Mouse (Mus musculus): Measurements from ENCODE around the gene 2010111I01Rik. TPM values are rescaled to one million over a fixed set of nuclear protein-coding genes. Genes with fewer than 3 reads are reported as not detected.

2010111I01Rik gene
- total and polyA plus RNA-seq, 3 experiments = 26.3 to 32.7 TPM; not detected in 1

DNA sequence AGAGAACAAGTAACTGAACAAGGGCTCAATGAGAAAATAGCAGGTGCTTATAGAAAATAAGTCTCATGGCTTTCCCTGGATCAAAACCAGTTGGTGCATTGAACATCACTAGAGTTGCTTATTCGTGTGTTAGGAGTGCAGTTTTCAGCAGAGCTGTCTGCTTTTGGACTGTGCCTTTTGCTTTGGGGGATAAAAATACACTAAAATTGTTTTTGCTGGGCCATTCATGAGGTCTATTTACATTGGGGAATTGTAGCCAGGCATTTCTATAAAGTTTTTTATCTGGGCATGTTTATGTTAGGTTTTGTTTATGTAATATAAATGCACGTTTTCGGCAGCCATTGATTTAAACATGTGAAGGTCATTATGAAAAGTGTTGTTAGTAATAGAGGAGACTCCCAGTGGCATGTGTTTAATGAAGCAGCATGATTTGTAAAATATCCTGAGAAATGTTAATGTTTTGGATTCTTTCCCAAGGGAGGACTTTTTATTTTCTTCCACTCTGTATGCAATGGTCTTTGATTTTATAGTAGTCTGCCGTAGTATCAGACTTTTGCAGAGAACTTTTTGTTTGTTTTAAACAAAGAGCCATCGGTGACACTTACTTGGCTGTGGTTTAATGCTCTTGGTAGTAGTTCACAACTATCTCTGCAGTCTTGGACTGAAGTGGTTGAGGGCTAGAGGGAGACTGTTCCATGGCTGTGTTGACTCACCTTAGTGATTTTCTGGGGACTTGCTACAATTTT is 146.8 kb downstream of the 2010111I01Rik start:
- Histone ChIP-seq H3K4me3 (ENCODE audit: control insufficient read depth in 1 of 2, insufficient read depth in 1 of 2, low read depth in 2 of 2, low read length in 2 of 2) (no peak overlapping the region), H3K9ac (ENCODE audit: control insufficient read depth, low read depth, low read length, poor library complexity, severe bottlenecking) (no peak overlapping the region), H3K4me1 (ENCODE audit: control insufficient read depth in 1 of 2, insufficient read depth in 2 of 2, low read length in 2 of 2) (peaks cover 11 to 19% of the 10 kb centered on the region in 2 experiments; a peak in 3 of 4 replicates), H3K9me3 (replicated peaks; ENCODE audit: insufficient read depth, low read length) (no peaks in the 10 kb centered on the region), H3K79me2 (ENCODE audit: control insufficient read depth, insufficient read depth, low read length, poor library complexity) (no peaks in the 10 kb centered on the region), H3K27me3 (ENCODE audit: control insufficient read depth in 1 of 2, insufficient read depth in 2 of 2, low read length in 2 of 2) (no peaks in the 10 kb centered on the region), H3K27ac (ENCODE audit: control insufficient read depth, low read depth, low read length) (no peak overlapping the region), H3K36me3 (ENCODE audit: control insufficient read depth in 1 of 2, insufficient read depth in 2 of 2, low read length in 2 of 2) (peaks cover 0 to 21% of the 10 kb centered on the region in 2 experiments; a peak in 2 of 4 replicates)
- no peak for DNase-seq (ENCODE audit: low read depth, low spot score)
- TF ChIP-seq MAFK (IDR thresholded peaks at IDR 0.05; ENCODE audit: borderline replicate concordance, low read depth, low read length) (no peak), MYC (IDR thresholded peaks at IDR 0.05; ENCODE audit: low read depth, low read length) (no peak), GABPA (IDR thresholded peaks at IDR 0.05; ENCODE audit: low read depth, low read length) (no peak), MAX (IDR thresholded peaks at IDR 0.05; ENCODE audit: low read length) (no peak), BHLHE40 (IDR thresholded peaks at IDR 0.05; ENCODE audit: borderline replicate concordance, low read depth, low read length) (no peak), UBTF (IDR thresholded peaks at IDR 0.05; ENCODE audit: borderline replicate concordance, insufficient read depth, low read depth, low read length) (no peak), ETS1 (IDR thresholded peaks at IDR 0.05; ENCODE audit: low read depth, low read length) (no peak), JUND (IDR thresholded peaks at IDR 0.05; ENCODE audit: low read depth, low read length) (no peak), CHD2 (IDR thresholded peaks at IDR 0.05; ENCODE audit: low read length) (no peak), EP300 (IDR thresholded peaks at IDR 0.05; ENCODE audit: low read depth in 1 of 2, low read length in 2 of 2) (no peak)

- TF ChIP-seq BHLHE40 (IDR thresholded peaks at IDR 0.05; ENCODE audit: borderline replicate concordance, low read depth, low read length) (peak; percentile 43; the same call in 1 of the 2 replicates), TAL1 (IDR thresholded peaks at IDR 0.05; ENCODE audit: low read length) (no peak)
- Histone ChIP-seq H3K36me3 (ENCODE audit: control insufficient read depth in 1 of 2, insufficient read depth in 2 of 2, low read length in 2 of 2) (peaks cover 0 to 22% of the 10 kb centered on the region in 2 experiments; a peak in 2 of 4 replicates), H3K4me3 (ENCODE audit: control insufficient read depth in 1 of 2, insufficient read depth in 1 of 2, low read depth in 2 of 2, low read length in 2 of 2) (no peak overlapping the region), H3K79me2 (ENCODE audit: control insufficient read depth, insufficient read depth, low read length, poor library complexity) (no peaks in the 10 kb centered on the region), H3K27ac (ENCODE audit: control insufficient read depth, low read depth, low read length) (no peak overlapping the region), H3K9ac (ENCODE audit: control insufficient read depth, low read depth, low read length, poor library complexity, severe bottlenecking) (no peak overlapping the region), H3K9me3 (replicated peaks; ENCODE audit: insufficient read depth, low read length) (no peaks in the 10 kb centered on the region), H3K4me1 (ENCODE audit: control insufficient read depth in 1 of 2, insufficient read depth in 2 of 2, low read length in 2 of 2) (peaks cover 11 to 22% of the 10 kb centered on the region in 2 experiments; a peak in 3 of 4 replicates), H3K27me3 (ENCODE audit: control insufficient read depth in 1 of 2, insufficient read depth in 2 of 2, low read length in 2 of 2) (no peaks in the 10 kb centered on the region)
- peak; percentile 36 for DNase-seq (ENCODE audit: low read depth, low spot score)
Measured at GRCm38 (mm10) chr13:63112043-63112597, 147.4 kb downstream of the 2010111I01Rik start.

Data from MEL (cell line).